Mouse (Mus musculus): ENCODE data around the gene Stard10. TPM values are rescaled to one million over a fixed set of nuclear protein-coding genes. Genes with fewer than 3 reads are reported as not detected.
A peak's percentile ranks its signal among the peaks of the same experiment; 100 is the strongest.

Gene Stard10
- total and polyA plus RNA-seq, 2 experiments from 2014 or later = 11.0 to 17.3 TPM

- H3K27ac ChIP-seq (ENCODE audit: low read depth, low read length) = no peak overlapping the region
- H3K9ac ChIP-seq = no peak overlapping the region
- TF ChIP-seq CTCF (IDR thresholded peaks at IDR 0.05; ENCODE audit: low read depth) = no peak
- H3K27me3 ChIP-seq (ENCODE audit: insufficient read depth, low read length) = no peaks in the 10 kb centered on the region
- 66% methylated on average over 5 of the region's 5 CpGs for WGBS
- H3K4me3 ChIP-seq (ENCODE audit: low read depth, low read length) = no peak overlapping the region
- H3K9me3 ChIP-seq (ENCODE audit: low read length) = no peaks in the 10 kb centered on the region
- H3K4me2 ChIP-seq (ENCODE audit: low read depth) = no peak overlapping the region
- no peaks in the 10 kb centered on the region for H3K4me1 ChIP-seq (ENCODE audit: insufficient read depth)
- DNase-seq = no peak
- no peak for ATAC-seq
- H3K36me3 ChIP-seq (ENCODE audit: insufficient read depth) = no peaks in the 10 kb centered on the region
Measured at GRCm38 (mm10) chr7:101314396-101314795, 2.5 kb upstream of the Stard10 start.

- Histone ChIP-seq H3K9ac (no peak overlapping the region), H3K4me1 (ENCODE audit: insufficient read depth) (0 out of 2 replicates have a peak, but pooled peaks cover 4% of the 10 kb centered on the region), H3K4me3 (ENCODE audit: low read depth, low read length) (no peak overlapping the region), H3K36me3 (ENCODE audit: insufficient read depth) (no peaks in the 10 kb centered on the region), H3K27me3 (ENCODE audit: insufficient read depth, low read length) (no peaks in the 10 kb centered on the region), H3K9me3 (ENCODE audit: low read length) (no peaks in the 10 kb centered on the region), H3K4me2 (ENCODE audit: low read depth) (no peak overlapping the region), H3K27ac (ENCODE audit: low read depth, low read length) (no peak overlapping the region)
- ATAC-seq = no peak
- no peak for TF ChIP-seq CTCF (IDR thresholded peaks at IDR 0.05; ENCODE audit: low read depth)
- DNase-seq = no peak
Measured at GRCm38 (mm10) chr7:101315699-101316098, 1.2 kb upstream of the Stard10 start.

- no peak overlapping the region for H3K4me2 ChIP-seq (ENCODE audit: low read depth)
- DNase-seq (no peak), ATAC-seq (no peak)
- no peaks in the 10 kb centered on the region for H3K36me3 ChIP-seq (ENCODE audit: insufficient read depth)
- no peaks in the 10 kb centered on the region for H3K9me3 ChIP-seq (ENCODE audit: low read length)
- no peak overlapping the region for H3K27ac ChIP-seq (ENCODE audit: low read depth, low read length)
- 0 out of 2 replicates have a peak, but pooled peaks cover 4% of the 10 kb centered on the region for H3K4me1 ChIP-seq (ENCODE audit: insufficient read depth)
- no peak overlapping the region for H3K9ac ChIP-seq
- TF ChIP-seq CTCF (IDR thresholded peaks at IDR 0.05; ENCODE audit: low read depth) = no peak
- 76% methylated on average over 6 of the region's 6 CpGs for WGBS
- H3K4me3 ChIP-seq (ENCODE audit: low read depth, low read length) = no peak overlapping the region
- H3K27me3 ChIP-seq (ENCODE audit: insufficient read depth, low read length) = no peaks in the 10 kb centered on the region
Measured at GRCm38 (mm10) chr7:101316591-101317001, 290 bp upstream of the Stard10 start.

- no peaks in the 10 kb centered on the region for H3K36me3 ChIP-seq (ENCODE audit: insufficient read depth)
- H3K27me3 ChIP-seq (ENCODE audit: insufficient read depth, low read length) = 0 out of 2 replicates have a peak, but pooled peaks cover 4% of the 10 kb centered on the region
- no peak for TF ChIP-seq CTCF (IDR thresholded peaks at IDR 0.05; ENCODE audit: low read depth)
- no peak overlapping the region for H3K27ac ChIP-seq (ENCODE audit: low read depth, low read length)
- H3K9ac ChIP-seq = no peak overlapping the region
- no peak overlapping the region for H3K4me3 ChIP-seq (ENCODE audit: low read depth, low read length)
- no peak for DNase-seq
- WGBS = 65% methylated on average over 4 of the region's 4 CpGs
- H3K4me1 ChIP-seq (ENCODE audit: insufficient read depth) = 0 out of 2 replicates have a peak, but pooled peaks cover 4% of the 10 kb centered on the region
- H3K4me2 ChIP-seq (ENCODE audit: low read depth) = no peak overlapping the region
- no peaks in the 10 kb centered on the region for H3K9me3 ChIP-seq (ENCODE audit: low read length)
- ATAC-seq = no peak
Measured at GRCm38 (mm10) chr7:101318848-101319247, 2.0 kb downstream of the Stard10 start.

- Histone ChIP-seq H3K9ac (no peak overlapping the region), H3K9me3 (ENCODE audit: low read length) (no peaks in the 10 kb centered on the region), H3K27me3 (ENCODE audit: insufficient read depth, low read length) (0 out of 2 replicates have a peak, but pooled peaks cover 4% of the 10 kb centered on the region), H3K27ac (ENCODE audit: low read depth, low read length) (no peak overlapping the region), H3K4me3 (ENCODE audit: low read depth, low read length) (no peak overlapping the region), H3K4me1 (ENCODE audit: insufficient read depth) (0 out of 2 replicates have a peak, but pooled peaks cover 4% of the 10 kb centered on the region), H3K4me2 (ENCODE audit: low read depth) (no peak overlapping the region), H3K36me3 (ENCODE audit: insufficient read depth) (no peaks in the 10 kb centered on the region)
- WGBS = 90% methylated on average over 1 of the region's 1 CpGs
- DNase-seq (no peak), ATAC-seq (no peak)
- no peak for TF ChIP-seq CTCF (IDR thresholded peaks at IDR 0.05; ENCODE audit: low read depth)
Measured at GRCm38 (mm10) chr7:101319796-101320195, 2.9 kb downstream of the Stard10 start.

- TF ChIP-seq CTCF (IDR thresholded peaks at IDR 0.05; ENCODE audit: low read depth) = no peak
- Histone ChIP-seq H3K9ac (peak overlapping the region; percentile 56), H3K9me3 (ENCODE audit: low read length) (no peaks in the 10 kb centered on the region), H3K27ac (ENCODE audit: low read depth, low read length) (no peak overlapping the region), H3K27me3 (ENCODE audit: insufficient read depth, low read length) (0 out of 2 replicates have a peak, but pooled peaks cover 4% of the 10 kb centered on the region), H3K4me3 (ENCODE audit: low read depth, low read length) (peak overlapping the region; percentile 74), H3K4me1 (ENCODE audit: insufficient read depth) (0 out of 2 replicates have a peak, but pooled peaks cover 4% of the 10 kb centered on the region), H3K4me2 (ENCODE audit: low read depth) (peak overlapping the region; percentile 98), H3K36me3 (ENCODE audit: insufficient read depth) (no peaks in the 10 kb centered on the region)
- ATAC-seq (peak; percentile 91), DNase-seq (peak; percentile 61)
- WGBS = 2% methylated on average over 37 of the region's 37 CpGs
Measured at GRCm38 (mm10) chr7:101320399-101321217, 3.7 kb downstream of the Stard10 start.

GRCm38 (mm10) chr7:101321218-101321827 lies 4.4 kb downstream of the Stard10 start:
- Histone ChIP-seq H3K4me1 (ENCODE audit: insufficient read depth) (0 out of 2 replicates have a peak, but pooled peaks cover 4% of the 10 kb centered on the region), H3K9me3 (ENCODE audit: low read length) (no peaks in the 10 kb centered on the region), H3K9ac (peak overlapping the region; percentile 56), H3K4me2 (ENCODE audit: low read depth) (peak overlapping the region; percentile 98), H3K36me3 (ENCODE audit: insufficient read depth) (no peaks in the 10 kb centered on the region), H3K27ac (ENCODE audit: low read depth, low read length) (no peak overlapping the region), H3K4me3 (ENCODE audit: low read depth, low read length) (peak overlapping the region; percentile 74), H3K27me3 (ENCODE audit: insufficient read depth, low read length) (0 out of 2 replicates have a peak, but pooled peaks cover 4% of the 10 kb centered on the region)
- DNase-seq (peak; percentile 46), ATAC-seq (peak; percentile 75)
- no peak for TF ChIP-seq CTCF (IDR thresholded peaks at IDR 0.05; ENCODE audit: low read depth)
- WGBS = 4% methylated on average over 47 of the region's 61 CpGs

All from forebrain, postnatal 0 days (tissue).